Mouse (Mus musculus) right cerebral cortex, postnatal 4 days (tissue): ENCODE data around the gene Tmbim1.

Source experiments
- DNase-seq: peaks from one replicate; pipeline ENCODE4 v3.0.0-alpha.2; 2022

Gene Tmbim1

GRCm38 (mm10) chr1:74321396-74321795 is 16.0 kb upstream of the Tmbim1 start:
- no peak for DNase-seq

- no peak for DNase-seq
These were observed 13.3 kb upstream of the Tmbim1 start for GRCm38 (mm10) chr1:74318711-74319110.

- no peak for DNase-seq
These were observed 10.8 kb upstream of the Tmbim1 start for GRCm38 (mm10) chr1:74316114-74316827.

- DNase-seq, result no peak
These were observed 9.4 kb upstream of the Tmbim1 start for GRCm38 (mm10) chr1:74314796-74315195.

- peak; percentile 34 for DNase-seq
These were observed 7.7 kb upstream of the Tmbim1 start for GRCm38 (mm10) chr1:74313049-74313692.

- no peak for DNase-seq
These were observed 4.3 kb upstream of the Tmbim1 start for GRCm38 (mm10) chr1:74309767-74310166.

GRCm38 (mm10) chr1:74308001-74308964 is 2.9 kb upstream of the Tmbim1 start:
- no peak for DNase-seq

- DNase-seq, result no peak
These were observed 1.7 kb upstream of the Tmbim1 start for GRCm38 (mm10) chr1:74307146-74307545.

- DNase-seq, result no peak
These were observed 476 bp downstream of the Tmbim1 start for GRCm38 (mm10) chr1:74304946-74305345.

GRCm38 (mm10) chr1:74304339-74304790 is 1.1 kb downstream of the Tmbim1 start:
- no peak for DNase-seq

GRCm38 (mm10) chr1:74303509-74304338 is 1.7 kb downstream of the Tmbim1 start:
- DNase-seq, result peak; percentile 47

GRCm38 (mm10) chr1:74302835-74303234 is 2.6 kb downstream of the Tmbim1 start:
- DNase-seq, result no peak

- no peak for DNase-seq
These were observed 3.2 kb downstream of the Tmbim1 start for GRCm38 (mm10) chr1:74302229-74302628.

GRCm38 (mm10) chr1:74300347-74301110 is 4.9 kb downstream of the Tmbim1 start:
- no peak for DNase-seq

GRCm38 (mm10) chr1:74298996-74299395 is 6.4 kb downstream of the Tmbim1 start:
- DNase-seq, result no peak

- DNase-seq, result no peak
These were observed 7.2 kb downstream of the Tmbim1 start for GRCm38 (mm10) chr1:74298157-74298750.

- DNase-seq, result no peak
These were observed 8.2 kb downstream of the Tmbim1 start for GRCm38 (mm10) chr1:74297269-74297668.

GRCm38 (mm10) chr1:74296477-74296876 is 8.9 kb downstream of the Tmbim1 start:
- no peak for DNase-seq

- peak; percentile 62 for DNase-seq
These were observed 9.8 kb downstream of the Tmbim1 start for GRCm38 (mm10) chr1:74295456-74296171.

- DNase-seq, result no peak
These were observed 10.5 kb downstream of the Tmbim1 start for GRCm38 (mm10) chr1:74294733-74295455.
